Mouse (Mus musculus) ES-E14 (cell line): ENCODE results near the gene Enoph1.

ENCODE experiments used
- HCFC1 ChIP-seq: IDR thresholded peaks from 2 replicates; pipeline ENCODE4 v1.6.1; 2012; ENCODE audit warnings: low read length, inconsistent platforms, borderline replicate concordance; ENCODE audit not compliant: insufficient read depth
- MAFK ChIP-seq: IDR thresholded peaks from 2 replicates; pipeline ENCODE4 v1.6.1; 2014; ENCODE audit warnings: mild to moderate bottlenecking, low read depth, low read length, inconsistent platforms; ENCODE audit not compliant: insufficient read depth
- ZC3H11A ChIP-seq: IDR thresholded peaks from 2 replicates; pipeline ENCODE4 v1.6.1; 2012; ENCODE audit warnings: low read depth, mild to moderate bottlenecking, inconsistent platforms, low read length, borderline replicate concordance
- ZNF384 ChIP-seq: IDR thresholded peaks from 2 replicates; pipeline ENCODE4 v1.6.1; 2012; ENCODE audit warnings: low read depth, low read length, inconsistent platforms

DNA sequence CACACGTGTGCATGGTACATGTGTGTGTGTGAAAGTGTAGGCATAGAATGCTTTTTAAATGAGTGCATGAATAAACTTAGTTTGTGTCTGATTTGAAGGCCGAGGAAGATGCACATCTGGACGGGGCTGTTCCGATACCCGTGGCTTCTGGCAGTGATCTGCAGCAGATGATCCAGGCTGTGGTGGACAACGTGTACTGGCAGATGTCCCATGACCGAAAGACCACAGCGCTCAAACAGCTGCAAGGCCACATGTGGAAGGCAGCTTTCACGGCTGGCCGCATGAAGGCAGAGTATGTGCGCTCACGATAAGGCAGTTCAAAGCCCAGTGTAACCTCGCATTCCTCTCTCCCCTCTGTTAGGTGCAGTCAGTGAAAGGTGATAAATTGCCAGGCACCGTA, 21.1 kb downstream of the Enoph1 start:
- TF ChIP-seq ZNF384 (no peak), MAFK (no peak), HCFC1 (no peak), ZC3H11A (no peak)
